Mouse (Mus musculus) ES-Bruce4 (cell line): ENCODE results near the gene Evi2a.

Source experiments
- CTCF ChIP-seq: IDR thresholded peaks from one replicate; pipeline ENCODE4 v1.8.1; 2011; ENCODE audit warnings: low read depth, low read length
- EP300 ChIP-seq: IDR thresholded peaks from 2 replicates; pipeline ENCODE4 v1.6.1; 2011; ENCODE audit warnings: low read depth, low read length; ENCODE audit not compliant: insufficient read depth
- POLR2A ChIP-seq: IDR thresholded peaks from one replicate; pipeline ENCODE4 v1.8.1; 2011; ENCODE audit warnings: low read length; ENCODE audit not compliant: insufficient read depth

GRCm38 (mm10) chr11:79527015-79527738 is 3.2 kb downstream of the Evi2a start:
- TF ChIP-seq EP300: no peak
- no peak for TF ChIP-seq POLR2A
- TF ChIP-seq CTCF: no peak
